Mouse (Mus musculus): ENCODE data around the gene Marcksl1.

DNA sequence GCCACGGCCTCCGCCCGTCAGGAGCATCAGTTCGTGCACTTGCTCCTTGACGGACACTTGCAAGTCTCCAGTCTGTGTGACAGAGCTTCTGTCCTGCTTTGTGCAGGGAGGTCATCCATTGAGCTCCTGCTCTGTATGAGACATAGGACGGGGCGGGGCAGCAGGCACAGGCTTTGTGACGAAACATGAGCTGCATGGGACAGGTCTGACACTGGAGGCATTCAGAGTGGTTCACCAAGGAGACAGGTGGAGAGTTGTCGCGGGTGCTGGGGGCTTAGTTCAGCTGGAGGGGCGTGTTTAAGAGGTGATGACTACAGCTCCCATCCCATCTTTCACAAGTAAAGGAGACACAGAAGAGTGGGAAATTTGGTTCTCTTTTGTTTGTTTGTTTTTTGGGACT is 37.3 kb upstream of the Marcksl1 start:
- TF ChIP-seq POLR2A (IDR thresholded peaks at IDR 0.05; ENCODE audit: low read depth, low read length) (no peak), CTCF (conservative IDR thresholded peaks at IDR 0.05; ENCODE audit: insufficient read depth, insufficient read length, low read depth, low read length) (no peak)
